Mouse (Mus musculus): ENCODE results near the gene Erg. TPM values are rescaled to one million over a fixed set of nuclear protein-coding genes. Genes with fewer than 3 reads are reported as not detected.

Erg gene
- polyA plus RNA-seq, 1 experiment from 2014 or later, result 5.4 TPM

DNA sequence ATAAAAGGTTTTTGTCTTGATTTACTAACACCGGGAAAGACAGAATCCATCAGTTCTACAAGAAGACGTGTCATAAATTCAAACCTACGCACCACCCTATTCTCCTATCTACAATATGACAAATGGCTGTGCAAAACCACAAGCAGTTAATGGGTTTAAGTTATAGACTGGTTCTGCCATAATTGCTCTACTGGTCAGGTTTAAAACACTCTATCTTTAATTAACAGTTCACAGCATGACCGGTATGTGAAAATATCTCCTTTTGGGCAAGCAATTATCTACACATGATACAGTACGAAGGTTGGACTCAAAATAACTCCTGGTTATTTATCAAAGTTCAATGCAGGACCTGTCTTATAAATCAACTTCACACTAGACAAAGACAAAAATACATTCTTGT is 107.8 kb downstream of the Erg start:
- no peak overlapping the region for H3K27ac ChIP-seq (ENCODE audit: poor library complexity, severe bottlenecking)
- H3K36me3 ChIP-seq, result no peaks in the 10 kb centered on the region
- WGBS, result 75% methylated on average over 5 of the region's 5 CpGs
- no peak overlapping the region for H3K4me2 ChIP-seq
- no peak overlapping the region for H3K4me3 ChIP-seq
- H3K9ac ChIP-seq, result no peak overlapping the region
- no peaks in the 10 kb centered on the region for H3K27me3 ChIP-seq (replicated peaks)
- no peak for ATAC-seq (ENCODE audit: insufficient number of reproducible peaks, low FRiP score)
- no peaks in the 10 kb centered on the region for H3K4me1 ChIP-seq (replicated peaks)
- H3K9me3 ChIP-seq (replicated peaks), result no peaks in the 10 kb centered on the region

DNA sequence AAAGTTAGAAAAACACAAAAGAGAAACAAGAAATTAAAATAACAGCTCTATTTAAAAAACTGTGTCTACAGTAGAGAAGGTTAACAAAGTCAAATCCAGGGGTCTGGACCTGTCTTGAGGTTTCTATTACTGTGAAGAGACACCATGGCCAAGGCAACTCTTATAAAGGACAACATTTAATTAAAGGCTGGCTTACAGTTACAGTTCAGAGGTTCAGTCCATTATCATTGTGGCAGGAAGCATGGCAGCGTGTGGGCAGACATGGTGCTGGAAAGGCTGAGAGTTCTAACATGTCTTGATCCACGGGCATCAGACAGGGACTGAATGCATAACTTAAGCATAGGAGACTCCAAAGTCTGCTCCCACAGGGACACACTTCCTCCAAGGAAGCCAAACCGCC is 111.4 kb downstream of the Erg start:
- Histone ChIP-seq H3K36me3 (no peaks in the 10 kb centered on the region), H3K4me3 (no peak overlapping the region), H3K27ac (ENCODE audit: poor library complexity, severe bottlenecking) (no peak overlapping the region), H3K9me3 (replicated peaks) (no peaks in the 10 kb centered on the region), H3K4me2 (no peak overlapping the region), H3K9ac (no peak overlapping the region), H3K27me3 (replicated peaks) (no peaks in the 10 kb centered on the region), H3K4me1 (replicated peaks) (no peaks in the 10 kb centered on the region)
- no peak for ATAC-seq (ENCODE audit: insufficient number of reproducible peaks, low FRiP score)
- WGBS, result 67% methylated on average over 3 of the region's 3 CpGs

DNA sequence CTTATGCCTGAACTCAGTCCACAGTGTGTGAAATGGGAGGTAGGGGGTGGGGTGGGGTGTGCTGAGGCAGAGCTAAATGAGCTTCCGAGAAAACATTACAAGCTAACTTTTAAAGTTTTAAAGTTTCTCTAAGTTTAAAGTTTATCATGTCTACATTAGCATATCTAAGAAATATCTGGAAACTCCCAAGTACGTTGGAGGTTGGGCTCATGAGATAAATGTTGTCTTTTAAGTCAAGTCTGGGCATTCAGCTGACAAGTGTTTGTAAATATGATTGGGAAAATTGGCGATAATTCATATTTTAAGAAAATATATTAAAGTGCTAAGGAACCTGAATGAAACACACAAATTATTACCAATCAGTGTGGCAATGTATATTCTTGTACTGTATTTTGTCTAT is 112.4 kb downstream of the Erg start:
- 74% methylated on average over 3 of the region's 3 CpGs for WGBS
- ATAC-seq (ENCODE audit: insufficient number of reproducible peaks, low FRiP score), result no peak

DNA sequence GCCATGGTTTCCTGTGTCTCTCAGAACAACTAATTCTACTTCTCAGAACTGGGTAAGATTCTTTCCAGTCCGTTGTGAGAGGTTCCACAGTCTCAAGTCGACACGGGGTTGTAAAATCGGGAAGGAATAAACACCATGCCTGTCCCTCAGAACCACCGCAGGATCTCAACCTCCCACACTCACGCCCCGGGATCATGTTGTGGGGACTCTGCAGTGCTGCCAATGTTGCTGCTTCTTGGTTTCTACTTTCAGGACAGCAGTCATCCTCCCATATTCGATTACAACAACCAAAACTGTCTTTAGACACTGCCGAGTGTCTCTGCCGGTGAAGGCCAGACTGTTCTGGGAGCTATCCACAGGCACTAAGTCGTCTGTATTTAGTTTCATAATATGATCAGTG is 113.6 kb downstream of the Erg start:
- no peak overlapping the region for H3K4me3 ChIP-seq
- ATAC-seq (ENCODE audit: insufficient number of reproducible peaks, low FRiP score), result no peak
- no peak overlapping the region for H3K4me2 ChIP-seq
- no peaks in the 10 kb centered on the region for H3K9me3 ChIP-seq (replicated peaks)
- H3K27me3 ChIP-seq (replicated peaks), result no peaks in the 10 kb centered on the region
- no peak overlapping the region for H3K9ac ChIP-seq
- no peaks in the 10 kb centered on the region for H3K4me1 ChIP-seq (replicated peaks)
- 86% methylated on average over 11 of the region's 11 CpGs for WGBS
- no peak overlapping the region for H3K27ac ChIP-seq (ENCODE audit: poor library complexity, severe bottlenecking)
- no peaks in the 10 kb centered on the region for H3K36me3 ChIP-seq

More for the DNA sequence above, 112.4 kb downstream of the Erg start:
- Histone ChIP-seq H3K36me3 (no peaks in the 10 kb centered on the region), H3K27me3 (replicated peaks) (no peaks in the 10 kb centered on the region), H3K4me1 (replicated peaks) (no peaks in the 10 kb centered on the region), H3K4me2 (no peak overlapping the region), H3K27ac (ENCODE audit: poor library complexity, severe bottlenecking) (no peak overlapping the region), H3K4me3 (no peak overlapping the region), H3K9ac (no peak overlapping the region), H3K9me3 (replicated peaks) (no peaks in the 10 kb centered on the region)

DNA sequence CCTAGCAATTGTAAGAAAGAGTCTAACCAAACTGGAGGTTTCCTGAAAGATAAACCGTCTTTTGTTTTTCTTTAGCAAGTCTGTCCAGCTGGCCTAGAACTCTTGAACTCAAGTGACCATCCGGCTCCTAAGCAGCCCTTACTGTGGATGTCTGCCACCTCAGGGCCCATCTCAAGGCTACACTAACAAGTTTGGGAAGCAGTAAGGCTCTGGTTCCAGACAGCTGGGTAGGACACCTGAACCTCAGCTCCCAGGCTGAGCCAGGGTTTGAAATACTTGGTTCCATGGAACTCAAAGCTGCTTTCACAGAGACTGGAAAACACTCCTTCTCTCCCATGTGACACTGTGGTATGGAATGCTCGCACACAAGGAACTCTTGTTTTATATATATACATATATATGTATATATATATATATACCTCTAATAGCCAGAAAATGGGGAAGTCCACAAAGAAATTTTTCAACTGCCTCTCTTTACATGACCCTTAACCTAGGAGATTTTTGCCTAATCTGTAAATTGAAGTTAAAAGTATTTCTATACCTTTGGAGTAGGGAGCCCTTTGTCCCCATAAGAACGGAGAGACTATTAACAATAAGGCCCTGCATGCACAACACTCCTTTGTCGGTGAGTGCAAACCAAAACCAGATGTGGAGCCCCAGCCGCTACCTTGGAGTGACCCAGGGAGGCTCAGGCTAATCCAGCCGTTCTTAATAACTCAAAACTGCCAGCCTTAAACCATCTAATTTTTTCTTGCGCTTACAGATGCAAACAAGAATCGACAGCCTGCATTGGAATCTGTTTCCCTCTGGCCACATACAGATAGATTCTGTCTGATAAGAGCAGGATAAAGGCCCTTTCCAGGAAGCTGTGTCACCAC is 116.9 kb downstream of the Erg start:
- no peak overlapping the region for H3K4me3 ChIP-seq
- no peak overlapping the region for H3K27ac ChIP-seq (ENCODE audit: poor library complexity, severe bottlenecking)
- ATAC-seq (ENCODE audit: insufficient number of reproducible peaks, low FRiP score), result no peak
- 58% methylated on average over 9 of the region's 9 CpGs for WGBS
- no peaks in the 10 kb centered on the region for H3K9me3 ChIP-seq (replicated peaks)
- no peaks in the 10 kb centered on the region for H3K27me3 ChIP-seq (replicated peaks)
- H3K36me3 ChIP-seq, result no peaks in the 10 kb centered on the region
- H3K9ac ChIP-seq, result no peak overlapping the region
- no peak overlapping the region for H3K4me2 ChIP-seq
- 0 out of 2 replicates have a peak, but pooled peaks cover 5% of the 10 kb centered on the region for H3K4me1 ChIP-seq (replicated peaks)

DNA sequence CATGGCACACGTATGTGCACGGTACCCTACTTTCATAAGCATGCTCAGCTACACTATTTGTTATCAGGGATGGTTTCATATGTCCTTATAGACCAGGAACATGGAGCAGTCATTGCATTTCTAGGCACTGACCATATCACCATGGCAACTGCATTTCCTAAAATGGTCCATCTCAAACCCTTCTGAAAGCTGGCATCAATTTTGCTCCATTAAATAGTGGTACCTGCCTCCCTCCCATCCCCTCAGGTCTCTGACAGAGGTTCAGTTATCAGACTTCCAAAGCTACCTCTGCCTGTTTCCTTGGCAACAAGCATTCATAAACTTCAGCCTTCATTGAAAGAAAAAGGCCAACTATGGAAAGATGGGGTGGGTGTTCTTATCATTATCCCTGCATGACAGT is 118.5 kb downstream of the Erg start:
- ATAC-seq (ENCODE audit: insufficient number of reproducible peaks, low FRiP score), result no peak
- 91% methylated on average over 2 of the region's 2 CpGs for WGBS
- Histone ChIP-seq H3K36me3 (no peaks in the 10 kb centered on the region), H3K4me3 (no peak overlapping the region), H3K9ac (no peak overlapping the region), H3K4me1 (replicated peaks) (peaks cover 13% of the 10 kb centered on the region), H3K27ac (ENCODE audit: poor library complexity, severe bottlenecking) (no peak overlapping the region), H3K27me3 (replicated peaks) (no peaks in the 10 kb centered on the region), H3K4me2 (no peak overlapping the region), H3K9me3 (replicated peaks) (no peaks in the 10 kb centered on the region)

- H3K27ac ChIP-seq (ENCODE audit: poor library complexity, severe bottlenecking), result no peak overlapping the region
- peaks cover 14% of the 10 kb centered on the region for H3K4me1 ChIP-seq (replicated peaks)
- ATAC-seq (ENCODE audit: insufficient number of reproducible peaks, low FRiP score), result no peak
These were observed 119.8 kb downstream of the Erg start for GRCm38 (mm10) chr16:95466548-95466947.

GRCm38 (mm10) chr16:95464609-95465008 is 121.8 kb downstream of the Erg start:
- Histone ChIP-seq H3K36me3 (no peaks in the 10 kb centered on the region), H3K4me1 (replicated peaks) (peaks cover 14% of the 10 kb centered on the region), H3K27ac (ENCODE audit: poor library complexity, severe bottlenecking) (no peak overlapping the region), H3K4me2 (no peak overlapping the region), H3K27me3 (replicated peaks) (no peaks in the 10 kb centered on the region), H3K9ac (no peak overlapping the region), H3K4me3 (no peak overlapping the region), H3K9me3 (replicated peaks) (no peaks in the 10 kb centered on the region)
- WGBS, result 63% methylated on average over 8 of the region's 8 CpGs
- ATAC-seq (ENCODE audit: insufficient number of reproducible peaks, low FRiP score), result no peak

More at GRCm38 (mm10) chr16:95466548-95466947, 119.8 kb downstream of the Erg start:
- WGBS, result 78% methylated on average over 1 of the region's 1 CpGs
- H3K36me3 ChIP-seq, result no peaks in the 10 kb centered on the region
- H3K4me2 ChIP-seq, result no peak overlapping the region
- no peak overlapping the region for H3K4me3 ChIP-seq
- no peaks in the 10 kb centered on the region for H3K9me3 ChIP-seq (replicated peaks)
- no peak overlapping the region for H3K9ac ChIP-seq
- H3K27me3 ChIP-seq (replicated peaks), result no peaks in the 10 kb centered on the region

DNA sequence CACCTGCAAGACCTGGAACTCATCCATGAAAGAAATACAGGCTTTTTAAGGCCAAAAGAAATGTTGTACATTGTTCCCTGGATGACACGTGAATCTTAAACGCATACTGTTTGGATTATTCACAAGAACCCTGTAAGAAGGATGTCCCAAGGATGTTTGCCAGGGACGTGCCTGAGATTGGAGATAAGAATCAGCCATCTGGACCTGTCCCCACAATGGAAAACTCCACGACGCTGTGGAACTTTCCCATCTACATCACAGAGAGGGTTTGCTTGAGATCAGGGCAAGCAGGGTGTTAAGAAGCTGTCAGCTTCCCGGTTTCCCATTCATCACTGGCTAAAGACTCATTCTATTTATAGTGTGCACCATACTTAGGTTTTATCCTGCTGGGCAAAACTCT is 122.6 kb downstream of the Erg start:
- no peak overlapping the region for H3K4me2 ChIP-seq
- H3K27me3 ChIP-seq (replicated peaks), result no peaks in the 10 kb centered on the region

DNA sequence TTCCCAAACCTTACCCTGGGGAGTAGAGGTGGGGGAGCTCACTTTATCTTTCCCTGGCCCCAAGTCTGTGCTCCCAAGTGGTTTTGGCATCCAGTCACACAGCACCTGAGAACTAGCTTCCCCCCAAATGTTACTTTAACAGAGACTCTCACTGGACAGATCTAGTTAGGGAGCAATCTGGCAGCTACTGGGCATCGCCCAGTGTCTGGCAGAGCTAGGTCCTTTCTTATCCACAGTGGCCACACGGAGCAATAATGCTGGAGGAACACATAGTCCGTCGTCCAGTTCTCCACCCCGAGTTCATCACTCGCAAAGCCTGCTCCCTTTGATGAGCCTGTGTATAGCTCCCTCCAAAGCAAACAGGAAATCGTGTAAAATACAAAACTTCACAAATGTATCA is 124.5 kb downstream of the Erg start:
- Histone ChIP-seq H3K4me2 (no peak overlapping the region), H3K9me3 (replicated peaks) (no peaks in the 10 kb centered on the region), H3K4me3 (no peak overlapping the region), H3K9ac (no peak overlapping the region), H3K27me3 (replicated peaks) (no peaks in the 10 kb centered on the region), H3K36me3 (no peaks in the 10 kb centered on the region), H3K4me1 (replicated peaks) (peaks cover 9% of the 10 kb centered on the region), H3K27ac (ENCODE audit: poor library complexity, severe bottlenecking) (no peak overlapping the region)
- ATAC-seq (ENCODE audit: insufficient number of reproducible peaks, low FRiP score), result no peak
- WGBS, result 84% methylated on average over 7 of the region's 7 CpGs

More for the DNA sequence above, 122.6 kb downstream of the Erg start:
- H3K36me3 ChIP-seq, result no peaks in the 10 kb centered on the region
- peak; percentile 49; the same call in 1 of the 2 replicates for ATAC-seq (ENCODE audit: insufficient number of reproducible peaks, low FRiP score)
- 20% methylated on average over 6 of the region's 6 CpGs for WGBS
- H3K4me1 ChIP-seq (replicated peaks), result peaks cover 14% of the 10 kb centered on the region
- no peaks in the 10 kb centered on the region for H3K9me3 ChIP-seq (replicated peaks)
- H3K9ac ChIP-seq, result no peak overlapping the region
- H3K27ac ChIP-seq (ENCODE audit: poor library complexity, severe bottlenecking), result no peak overlapping the region
- no peak overlapping the region for H3K4me3 ChIP-seq

DNA sequence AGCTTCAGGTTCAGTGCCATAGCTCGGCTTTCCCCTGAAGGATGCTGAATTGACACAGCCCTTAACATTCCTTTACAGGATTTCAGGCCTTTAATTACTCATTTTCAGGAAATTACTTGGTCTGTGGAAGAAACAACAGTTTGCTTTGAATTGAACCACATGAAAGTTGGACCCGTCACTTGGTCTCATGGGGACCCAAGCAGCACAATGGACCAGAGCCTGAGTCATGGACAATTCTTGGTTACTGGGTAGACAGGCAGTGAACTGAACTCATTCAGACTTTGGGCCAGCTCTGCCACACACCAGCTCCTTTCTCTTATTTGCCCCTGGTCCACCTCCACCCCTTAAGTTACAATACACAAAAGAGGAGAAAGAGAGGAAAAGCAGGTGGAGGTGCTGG is 126.1 kb downstream of the Erg start:
- ATAC-seq (ENCODE audit: insufficient number of reproducible peaks, low FRiP score), result no peak
- no peak overlapping the region for H3K4me2 ChIP-seq
- no peaks in the 10 kb centered on the region for H3K27me3 ChIP-seq (replicated peaks)
- H3K27ac ChIP-seq (ENCODE audit: poor library complexity, severe bottlenecking), result no peak overlapping the region
- H3K4me1 ChIP-seq (replicated peaks), result peaks cover 9% of the 10 kb centered on the region
- no peak overlapping the region for H3K4me3 ChIP-seq
- 79% methylated on average over 2 of the region's 2 CpGs for WGBS
- no peaks in the 10 kb centered on the region for H3K9me3 ChIP-seq (replicated peaks)
- no peak overlapping the region for H3K9ac ChIP-seq
- H3K36me3 ChIP-seq, result no peaks in the 10 kb centered on the region

DNA sequence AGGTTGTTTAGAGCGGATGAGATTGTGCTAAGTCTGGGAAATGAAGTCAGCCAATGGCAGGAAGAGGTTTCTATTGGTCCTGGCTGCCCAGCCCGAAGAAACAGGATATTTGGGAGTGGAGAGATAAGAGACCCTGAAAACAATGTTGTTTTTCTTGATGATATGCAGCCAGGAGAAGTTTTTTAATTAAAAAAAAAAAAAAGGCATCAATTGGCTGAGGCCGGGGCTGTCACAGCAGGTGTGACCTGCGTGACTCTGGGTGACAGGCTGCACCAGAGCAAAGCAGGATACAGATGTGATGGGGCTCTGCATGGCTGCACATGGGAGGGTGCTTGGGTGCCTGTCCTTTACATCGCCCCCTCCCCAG is 127.1 kb downstream of the Erg start:
- Histone ChIP-seq H3K4me2 (no peak overlapping the region), H3K27me3 (replicated peaks) (no peaks in the 10 kb centered on the region), H3K4me3 (0 out of 2 replicates have a peak overlapping the region, but pooled peaks have one; percentile 43), H3K9me3 (replicated peaks) (no peaks in the 10 kb centered on the region), H3K4me1 (replicated peaks) (peaks cover 15% of the 10 kb centered on the region), H3K36me3 (no peaks in the 10 kb centered on the region), H3K27ac (ENCODE audit: poor library complexity, severe bottlenecking) (no peak overlapping the region), H3K9ac (no peak overlapping the region)
- peak; percentile 71 for ATAC-seq (ENCODE audit: insufficient number of reproducible peaks, low FRiP score)
- WGBS, result 57% methylated on average over 5 of the region's 5 CpGs

Measured in heart, embryonic 12.5 days (tissue).